Mouse (Mus musculus) embryo, embryonic 11.5 days (tissue): ENCODE measurements around the gene Lhfpl2.

Source experiments
- DNase-seq: peaks from one replicate; pipeline ENCODE4 v3.0.0-alpha.2; 2012; ENCODE audit warnings: low read depth, low spot score

The Lhfpl2 gene

DNA sequence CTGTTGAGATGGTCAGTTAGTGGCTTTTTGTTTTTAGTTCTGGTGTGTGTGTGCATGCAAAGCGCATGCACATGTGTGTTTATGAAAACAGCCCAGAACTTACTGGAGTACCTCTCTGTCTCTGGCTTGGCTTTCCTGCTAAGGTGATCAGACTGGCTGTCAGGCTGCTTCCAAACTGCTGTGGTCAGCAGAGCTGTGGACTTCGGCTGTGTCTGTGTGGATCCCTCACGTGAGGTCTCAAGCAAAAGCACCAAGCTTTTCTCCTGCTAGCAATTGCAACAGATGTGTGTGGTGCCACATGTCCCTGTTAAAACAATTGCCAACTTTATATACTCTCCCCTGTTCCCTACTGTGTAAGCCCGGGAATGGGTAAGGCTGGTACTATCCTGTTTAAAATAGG is 82.8 kb downstream of the Lhfpl2 start:
- no peak for DNase-seq

DNA sequence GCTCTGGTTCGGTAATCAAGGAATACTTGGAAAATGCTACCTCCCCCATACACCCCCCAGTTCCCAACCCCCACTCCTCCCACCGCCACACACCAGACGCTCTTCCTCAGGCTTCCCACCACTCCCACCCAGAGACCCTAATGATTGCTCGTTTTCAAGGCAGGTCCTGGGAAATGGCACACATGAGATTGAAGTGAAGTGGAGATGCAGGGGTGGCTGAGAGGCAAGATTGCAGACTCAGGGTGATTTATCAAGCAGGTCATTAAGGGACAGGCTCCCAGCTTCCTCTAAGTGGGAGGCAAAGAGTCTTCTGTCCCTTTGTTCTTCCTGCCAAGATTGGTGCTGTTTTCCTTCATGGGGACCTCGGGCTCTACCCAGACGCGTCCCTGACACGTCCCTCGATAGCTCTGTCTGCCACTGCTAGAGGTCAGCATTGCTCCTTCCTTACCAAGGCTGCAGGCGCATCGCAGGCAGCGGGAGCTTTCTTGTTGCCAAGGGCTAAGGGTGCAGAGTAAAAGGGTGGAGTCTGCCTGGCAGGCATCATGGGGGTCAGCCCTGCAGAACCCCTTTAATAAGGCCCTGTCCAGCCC is 85.6 kb downstream of the Lhfpl2 start:
- no peak for DNase-seq

DNA sequence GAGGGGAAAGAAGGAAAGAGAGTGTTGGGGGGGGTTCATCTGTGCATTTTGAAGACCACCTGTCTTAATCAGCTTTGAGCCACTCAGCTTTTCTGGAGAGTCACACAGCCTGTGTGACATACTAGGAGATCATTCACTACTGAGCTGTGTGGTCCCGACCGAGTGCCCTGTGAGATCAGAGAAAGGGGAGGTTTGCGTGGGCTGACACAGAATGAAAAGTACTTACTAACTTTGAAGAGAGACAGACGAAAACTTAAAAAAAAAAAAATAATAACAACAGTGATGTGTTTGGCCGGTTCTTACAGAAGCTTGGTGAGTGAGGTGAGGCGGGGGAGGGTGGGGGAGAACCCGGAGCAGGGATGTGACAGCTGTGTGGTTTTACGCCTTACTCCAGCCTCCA is 86.9 kb downstream of the Lhfpl2 start:
- DNase-seq: no peak

DNA sequence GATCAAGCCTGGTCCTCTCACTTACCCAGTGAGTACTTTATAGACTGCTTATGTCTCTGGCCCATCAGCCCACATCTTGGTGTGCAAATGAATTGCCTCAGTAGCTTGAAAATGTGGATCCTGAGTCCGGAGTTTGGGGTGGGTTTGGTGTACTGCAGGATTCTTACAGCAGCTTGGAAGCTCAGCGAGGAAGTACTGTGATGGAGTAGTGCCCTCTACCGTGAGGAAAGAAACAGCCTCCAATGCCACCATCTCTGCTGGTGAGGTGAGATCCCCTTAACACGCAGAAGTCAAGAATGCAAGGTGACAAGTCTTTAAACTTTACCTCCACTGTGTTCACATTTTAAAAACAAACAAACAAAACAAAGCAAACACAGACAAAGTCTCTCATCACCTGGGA is 89.7 kb downstream of the Lhfpl2 start:
- no peak for DNase-seq

DNA sequence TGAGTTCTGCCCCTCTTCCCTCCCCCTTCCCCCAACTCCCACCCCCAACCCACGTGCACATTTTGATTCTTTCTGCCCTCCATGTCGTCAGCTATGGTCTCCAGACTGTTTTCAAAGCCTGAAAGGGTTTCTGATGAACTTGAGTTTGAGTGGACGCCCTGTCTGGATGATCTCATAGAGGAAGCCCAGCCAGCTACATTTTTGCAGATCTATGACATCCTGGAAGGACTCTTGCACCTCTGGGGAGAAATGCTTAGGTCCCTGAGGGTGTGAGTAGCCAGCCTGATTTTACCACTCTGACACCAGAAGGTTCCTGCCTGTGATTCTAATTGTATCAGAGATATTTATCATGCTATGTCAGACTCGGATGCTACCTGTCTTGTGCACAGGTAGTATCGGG is 91.4 kb downstream of the Lhfpl2 start:
- DNase-seq: no peak

DNA sequence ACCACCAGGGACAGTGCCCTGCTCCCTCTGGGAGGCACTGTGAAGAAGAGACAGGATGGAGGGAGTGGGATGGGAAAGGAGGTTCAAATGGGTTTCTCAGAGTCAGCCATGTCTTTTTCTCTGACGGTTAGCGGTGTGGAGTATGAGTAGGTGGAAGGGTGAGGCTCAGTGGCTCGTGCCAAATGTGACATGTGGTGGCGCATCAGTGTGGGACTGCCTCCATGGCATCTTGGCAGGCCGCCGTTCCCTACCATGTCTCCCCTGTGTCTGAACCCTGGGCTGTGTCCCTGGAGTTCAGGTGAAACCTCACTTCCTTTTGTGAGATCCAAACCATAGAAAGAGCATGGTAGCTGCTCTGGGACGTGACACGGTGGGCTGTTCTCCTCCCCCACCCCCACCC is 92.2 kb downstream of the Lhfpl2 start:
- no peak for DNase-seq

DNA sequence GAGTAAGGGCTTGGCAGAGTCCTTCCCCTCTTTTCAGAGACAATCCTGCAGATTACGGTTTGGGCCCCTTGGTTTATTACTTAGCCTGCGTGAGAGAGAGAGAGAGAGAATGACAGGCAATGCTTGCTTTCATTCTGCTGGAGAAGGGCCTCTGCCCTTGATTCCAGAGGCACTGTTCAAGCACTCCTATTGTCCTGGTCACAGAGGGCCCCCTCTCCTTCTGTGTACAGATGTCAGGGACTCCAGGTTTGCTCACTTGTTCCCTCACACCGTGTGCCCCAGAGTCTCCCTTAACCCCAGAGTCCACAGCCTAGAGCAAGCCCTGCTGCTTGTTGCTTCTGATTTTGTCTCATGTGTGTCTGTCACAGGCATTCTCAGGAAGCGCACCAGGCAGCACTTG is 93.7 kb downstream of the Lhfpl2 start:
- no peak for DNase-seq

DNA sequence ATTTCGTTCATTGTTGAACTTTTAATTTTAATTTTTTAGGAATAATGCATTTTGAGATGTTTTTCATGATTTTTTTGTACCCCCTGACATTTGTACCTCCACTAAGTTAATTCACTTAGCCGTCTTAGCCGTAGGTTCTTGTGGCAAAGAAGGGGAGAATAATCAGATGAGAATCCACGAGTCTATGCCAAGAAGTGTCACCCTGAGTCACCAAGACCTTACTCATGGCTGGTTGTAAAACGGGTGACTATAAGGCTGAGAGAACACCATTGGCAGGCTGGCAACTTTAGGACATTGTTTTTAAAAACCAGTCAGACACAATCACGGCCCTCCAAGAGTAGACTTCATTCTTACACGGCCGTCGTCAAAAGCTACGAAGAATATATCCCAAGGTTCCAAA is 95.2 kb downstream of the Lhfpl2 start:
- DNase-seq: no peak

DNA sequence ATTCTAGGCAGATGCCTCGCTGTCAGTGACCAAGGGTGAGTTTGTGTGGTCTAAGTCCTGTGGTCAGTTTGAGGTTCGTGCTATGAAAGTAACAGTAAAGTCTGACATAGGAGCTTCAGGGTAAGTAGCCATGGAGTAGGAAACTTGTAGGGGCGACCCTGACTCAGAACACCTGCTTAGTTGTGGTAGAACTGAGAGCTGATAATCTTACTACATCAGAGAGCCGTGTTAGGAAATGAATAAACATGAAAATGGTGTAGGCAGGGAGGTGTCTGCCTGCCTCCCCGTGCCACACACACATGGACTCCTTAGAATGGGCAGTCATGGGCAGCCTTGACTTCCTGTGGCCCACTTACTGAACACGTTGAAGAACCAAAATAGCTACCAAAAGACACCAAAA is 96.1 kb downstream of the Lhfpl2 start:
- DNase-seq: no peak

DNA sequence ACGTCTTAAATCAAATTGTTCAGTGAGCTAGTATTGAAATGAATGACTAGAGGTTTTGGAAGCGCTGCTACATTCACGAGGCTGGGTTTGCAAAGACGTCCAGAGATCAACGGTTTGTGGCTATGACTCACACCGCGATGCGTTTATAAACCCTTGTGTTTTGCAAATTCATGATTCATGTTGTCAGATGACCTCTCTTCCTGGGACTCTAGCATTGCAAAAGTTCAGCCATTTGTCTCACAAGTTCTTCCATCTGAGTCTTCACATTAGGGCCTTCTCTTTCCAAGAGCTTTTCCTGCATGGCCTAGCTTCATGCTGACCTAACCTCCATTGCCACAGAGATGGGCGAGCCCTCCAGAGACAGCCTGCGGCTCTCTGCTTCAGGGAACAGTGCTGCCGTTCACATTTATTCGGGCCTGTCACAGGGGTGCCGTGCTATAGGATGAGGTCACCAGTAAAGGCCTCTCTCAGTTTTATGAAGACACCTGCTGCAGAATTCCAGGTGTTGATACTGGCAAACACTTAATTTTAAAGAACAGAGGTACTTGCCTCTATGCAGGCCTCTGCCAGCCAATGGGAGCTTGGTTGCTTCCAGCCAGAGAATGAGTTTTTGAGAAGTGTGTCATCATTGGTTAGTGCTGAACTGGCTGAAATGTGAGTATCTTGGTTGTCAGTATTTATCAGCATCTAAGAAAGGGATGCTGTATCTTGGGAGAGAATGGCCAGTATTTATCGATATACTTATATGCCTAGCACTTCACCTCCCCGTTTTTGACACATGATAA is 97.1 kb downstream of the Lhfpl2 start:
- no peak for DNase-seq

DNA sequence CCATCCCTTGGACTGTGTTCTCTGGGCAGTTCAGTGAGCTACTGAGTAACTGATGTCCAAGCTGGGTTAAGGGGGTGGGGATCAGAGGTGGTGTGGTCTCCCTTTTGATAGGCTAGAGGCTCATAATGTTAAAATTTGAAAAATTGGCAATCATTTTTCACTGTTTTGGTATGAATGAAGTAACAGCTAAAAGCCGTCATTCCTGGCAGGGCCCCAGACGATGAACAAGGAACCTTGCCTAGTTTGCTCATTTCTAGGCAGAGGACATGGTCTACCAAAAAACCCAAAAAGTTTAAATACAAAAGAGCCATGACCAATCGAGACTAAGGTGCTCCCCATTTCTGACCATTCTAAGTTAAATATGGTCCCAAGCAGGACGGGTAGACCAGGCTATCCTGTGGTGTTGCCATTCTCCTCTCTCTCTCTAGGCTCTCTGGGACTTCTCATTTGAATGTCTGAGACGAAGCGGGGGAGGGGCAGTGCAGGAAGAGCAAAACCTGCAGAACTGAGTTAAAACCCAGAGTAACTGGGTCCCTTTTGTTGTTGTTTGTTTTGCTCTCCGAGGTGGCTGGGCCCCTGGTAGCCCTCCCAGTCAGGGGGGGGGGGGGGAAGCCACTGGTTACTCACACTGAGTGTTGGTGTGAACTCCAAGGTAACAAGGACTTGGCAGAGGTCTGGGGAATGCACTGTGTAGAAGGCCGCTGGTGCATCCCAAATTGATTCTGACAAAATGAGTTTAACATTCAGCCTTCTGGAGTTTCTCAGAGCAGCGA is 98.2 kb downstream of the Lhfpl2 start:
- no peak for DNase-seq

DNA sequence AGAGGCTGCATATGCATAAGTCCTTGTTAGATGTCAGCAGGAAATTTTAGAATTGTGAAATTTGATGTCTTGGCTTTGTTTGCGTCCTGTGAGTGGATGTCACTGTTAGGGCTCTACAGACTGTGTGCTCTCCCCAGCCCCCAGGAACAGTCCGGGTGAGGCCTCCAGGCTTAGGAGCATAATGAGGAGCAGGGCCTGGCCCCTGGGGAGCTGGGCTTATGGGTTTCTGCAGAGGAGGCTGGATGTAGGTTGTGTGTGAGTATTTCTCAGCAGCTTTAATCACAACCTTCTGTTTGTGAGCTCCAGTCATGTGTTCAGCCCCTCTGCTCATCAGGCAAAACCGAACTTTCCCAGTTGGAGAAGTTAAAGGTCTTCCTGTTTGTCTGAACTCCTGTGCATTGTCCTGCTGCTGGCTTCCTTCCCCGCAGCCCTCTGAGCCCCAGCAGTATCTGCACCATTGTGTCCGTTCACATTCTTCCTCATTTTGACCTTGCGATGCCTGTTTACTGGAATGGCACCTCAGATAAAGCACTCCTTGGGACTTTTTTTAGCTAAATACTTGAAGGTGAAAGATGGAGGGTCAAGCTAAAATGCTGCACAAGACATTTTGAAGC is 101.4 kb downstream of the Lhfpl2 start:
- no peak for DNase-seq

DNA sequence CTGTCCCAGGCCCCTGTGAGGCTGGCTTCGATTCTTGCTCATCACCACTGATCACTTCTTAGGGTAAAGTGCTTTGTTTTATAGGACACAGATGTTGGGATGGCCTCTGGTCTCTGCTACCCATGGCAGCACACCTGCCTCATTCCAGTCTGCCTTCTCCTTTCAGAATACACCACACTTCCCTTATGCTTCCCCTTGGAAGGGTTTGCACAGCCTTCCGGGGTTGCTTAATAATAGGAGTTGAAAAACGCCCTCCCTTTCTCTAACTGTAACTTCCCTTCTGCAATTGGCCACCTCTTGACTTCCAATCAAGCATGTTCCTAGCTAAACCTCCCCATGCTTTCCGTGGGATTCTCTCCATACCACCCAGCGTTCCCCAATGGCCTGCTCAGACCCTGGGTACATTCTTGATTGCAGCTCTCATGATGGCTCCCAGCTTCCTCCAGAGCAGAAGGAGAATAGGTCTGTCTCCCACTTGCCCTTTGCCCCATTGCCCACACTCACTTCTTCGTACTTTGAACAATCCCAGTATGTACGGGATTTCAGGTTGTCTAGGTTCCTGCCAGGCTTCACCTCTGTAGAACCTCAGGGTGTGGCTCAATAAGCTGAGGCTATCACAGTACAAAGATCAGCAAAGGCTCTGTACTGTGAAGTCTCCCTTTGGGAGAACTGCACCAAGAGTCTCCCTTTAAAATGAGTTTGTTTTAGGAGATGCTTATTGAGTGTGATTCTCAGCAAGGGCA is 102.1 kb downstream of the Lhfpl2 start:
- no peak for DNase-seq

DNA sequence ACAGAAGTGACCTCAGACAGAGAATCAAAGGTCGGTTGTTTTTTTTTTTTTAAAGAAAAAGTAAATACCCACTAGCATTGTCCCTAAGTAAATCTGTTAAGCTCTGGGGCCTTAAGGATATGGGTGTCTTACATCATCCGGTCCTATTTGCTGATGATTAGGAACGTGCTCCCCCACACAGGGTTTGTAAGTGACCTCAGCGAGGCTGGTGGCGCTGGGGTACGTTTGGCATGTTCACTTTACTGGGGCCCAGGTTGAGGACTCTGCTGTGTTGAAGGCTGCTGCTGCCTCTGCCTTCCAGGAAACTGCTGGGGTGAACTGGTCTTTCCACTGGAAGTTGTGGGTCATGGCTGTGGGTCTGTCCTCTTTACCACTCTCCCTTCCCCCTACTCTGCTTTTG is 106.9 kb downstream of the Lhfpl2 start:
- DNase-seq: no peak

DNA sequence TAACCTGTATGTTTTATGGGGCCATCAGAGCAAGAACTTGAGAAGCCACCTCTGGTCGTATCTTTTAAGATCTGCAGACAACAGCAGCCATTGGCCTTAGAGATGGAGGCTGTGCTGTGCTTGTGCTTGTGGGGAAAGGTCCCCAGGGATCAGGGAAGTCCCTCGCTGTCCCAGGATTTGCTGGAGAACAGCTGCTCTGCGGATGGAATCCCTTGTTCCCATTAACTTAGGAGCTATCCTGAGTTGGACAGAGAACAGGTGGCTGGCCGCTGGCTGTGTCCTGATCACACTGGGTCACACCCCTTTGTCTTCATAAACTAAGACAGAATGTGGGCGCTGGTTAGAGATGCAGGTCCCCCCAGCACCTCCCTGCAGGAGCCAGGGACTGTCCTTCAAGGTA is 110.7 kb downstream of the Lhfpl2 start:
- no peak for DNase-seq

DNA sequence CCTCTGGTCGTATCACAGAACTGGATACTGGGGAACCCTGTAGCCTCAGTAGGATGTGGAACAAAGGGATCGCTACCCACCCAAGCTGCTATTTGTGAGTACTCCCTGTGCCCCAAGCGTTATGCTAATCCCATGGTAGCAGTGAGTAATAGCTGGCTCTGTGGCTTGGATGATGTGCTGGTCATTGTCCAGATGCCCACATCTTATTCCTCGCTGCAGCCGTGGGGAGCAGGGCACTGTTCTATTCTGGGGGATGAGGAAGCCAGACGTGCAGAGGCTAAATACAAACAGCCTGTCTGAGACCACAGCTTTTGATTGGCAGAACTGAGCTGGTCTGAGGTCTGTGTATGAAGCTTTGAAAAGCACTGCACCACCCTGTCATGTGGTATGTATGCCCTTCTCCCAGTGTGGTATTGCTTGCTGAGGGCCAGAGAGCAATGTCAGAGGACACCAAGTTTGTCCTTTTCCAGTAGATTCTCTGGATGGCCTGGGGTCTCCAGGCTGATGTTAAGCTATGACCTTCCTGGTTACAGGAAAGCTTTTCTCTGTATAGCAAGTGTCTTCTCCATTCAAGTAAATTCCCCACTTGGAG is 111.8 kb downstream of the Lhfpl2 start:
- no peak for DNase-seq

DNA sequence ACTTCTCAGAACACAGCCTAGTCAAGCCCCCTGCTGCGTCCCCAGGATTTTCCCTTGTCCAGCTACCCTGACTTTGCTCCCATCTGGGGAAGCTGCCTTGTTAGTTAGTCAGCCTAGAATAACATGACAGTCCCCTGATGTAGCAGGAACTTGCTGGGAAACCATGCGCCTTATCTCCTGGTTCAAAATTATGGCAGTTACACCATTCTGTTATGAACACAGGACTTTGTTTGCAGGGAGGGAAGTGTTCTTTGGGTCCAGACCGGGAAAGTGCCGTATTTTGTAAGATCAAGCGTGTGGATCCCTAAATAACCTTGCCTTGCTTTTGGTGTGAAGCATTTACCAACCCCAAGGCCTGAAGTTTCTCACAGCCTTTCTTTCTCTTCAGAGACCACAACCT is 114.0 kb downstream of the Lhfpl2 start:
- no peak for DNase-seq

DNA sequence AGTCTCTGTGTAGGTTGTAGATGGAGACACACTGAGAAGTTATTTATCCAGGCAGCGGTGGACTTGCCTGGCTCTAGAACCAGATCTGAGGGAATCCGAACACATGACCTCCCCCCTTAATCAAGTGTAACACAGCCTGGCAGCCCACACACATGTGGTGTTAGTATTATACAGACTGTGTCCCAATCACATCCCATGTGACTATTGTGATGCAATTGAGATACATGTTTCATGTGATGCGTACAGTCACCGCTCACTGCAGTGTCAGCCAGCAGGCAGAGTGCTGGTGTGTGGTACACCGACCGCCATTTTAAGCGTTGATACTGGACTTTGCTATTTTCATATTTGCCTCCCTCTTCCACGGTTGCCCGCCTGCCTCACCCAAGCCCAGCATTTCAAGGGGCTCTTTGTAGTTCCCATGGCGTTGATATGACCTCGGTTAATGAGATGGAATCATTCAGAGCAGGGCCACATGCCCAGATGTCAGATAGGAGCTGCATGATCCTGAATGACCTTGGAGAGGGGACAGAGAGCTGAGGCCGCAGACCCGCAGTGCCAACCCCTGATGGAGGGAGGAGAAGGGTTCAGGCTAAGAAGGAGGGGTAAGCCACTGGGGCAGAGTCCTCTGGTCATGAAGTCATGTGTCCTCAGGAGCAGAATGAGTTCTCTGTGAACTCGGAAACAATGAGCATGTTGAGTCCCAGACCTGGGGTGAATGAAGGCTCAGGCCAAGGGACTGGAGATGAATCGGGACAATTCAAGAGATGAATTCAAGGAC is 115.1 kb downstream of the Lhfpl2 start:
- no peak for DNase-seq

DNA sequence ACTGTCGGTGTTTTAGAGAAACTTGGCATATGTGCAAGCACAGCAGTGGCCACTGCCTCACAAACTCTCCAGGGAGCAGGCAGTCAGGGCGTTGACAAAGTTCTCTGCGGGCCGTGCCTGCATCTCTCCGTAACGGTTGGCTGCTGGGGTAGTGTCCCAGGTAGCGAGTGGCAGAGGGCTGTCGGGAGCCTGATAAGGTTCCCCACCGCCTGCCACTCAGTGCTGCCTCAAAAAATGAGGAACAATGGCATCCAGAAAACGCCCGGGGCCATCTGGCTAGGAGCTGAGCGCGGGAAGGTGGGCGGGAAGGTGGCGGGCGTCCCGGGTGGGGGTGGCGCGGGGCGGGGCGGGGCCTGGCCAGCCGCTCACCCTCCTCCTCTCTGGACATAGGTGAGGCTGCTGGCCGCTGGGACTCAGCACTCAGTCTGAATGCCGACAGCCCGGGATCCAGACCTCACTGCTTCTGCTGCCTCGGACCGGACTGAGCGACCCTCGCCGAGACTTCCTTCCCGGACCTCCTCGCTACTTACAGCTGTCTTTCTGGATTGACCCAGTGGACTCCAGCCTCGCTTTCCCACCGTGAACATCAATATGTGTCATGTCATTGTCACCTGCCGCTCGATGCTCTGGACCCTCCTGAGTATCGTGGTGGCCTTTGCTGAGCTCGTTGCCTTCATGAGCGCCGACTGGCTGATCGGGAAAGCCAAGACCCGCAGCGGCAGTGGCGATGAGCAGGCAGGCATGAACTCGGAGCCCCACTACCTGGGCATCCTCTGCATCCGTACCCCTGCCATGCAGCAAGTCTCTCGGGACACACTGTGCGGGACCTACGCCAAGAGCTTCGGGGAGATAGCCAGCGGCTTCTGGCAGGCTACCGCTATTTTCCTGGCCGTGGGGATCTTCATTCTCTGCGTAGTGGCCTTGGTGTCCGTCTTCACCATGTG is 116.3 kb downstream of the Lhfpl2 start:
- no peak for DNase-seq
